ENCODE assay signal across 8 mouse cellular contexts in genomic region chr11:103411981-103412949, GRCm38 (mm10). TPM values are rescaled to one million over a fixed set of nuclear protein-coding genes. Genes with fewer than 3 reads are reported as not detected.
DNase-seq lines count a peak whose midpoint lies in the region; ATAC-seq and TF ChIP-seq lines count a peak whose summit lies in the region.

TSS of gene Plekhm1 (minus strand) at chr11:103412687.

- DNase-seq in A20 (ENCODE audit: low read depth, low spot score) = peak; percentile 98
- DNase-seq in heart, adult 9 months (ENCODE audit: low spot score in 2 of 2) = peak; percentile 94 to 96
- peak; percentile 79 to 91 for DNase-seq in monocyte, adult 2 months (ENCODE audit: low read depth in 1 of 2, low spot score in 2 of 2)
- peak; percentile 95 to 97 for DNase-seq in spleen, postnatal 36 days (ENCODE audit: low spot score in 2 of 2)

- H3K4me2 ChIP-seq in kidney, embryonic 14.5 days (replicated peaks; ENCODE audit: low read depth, low read length) = peak within 1 kb of the TSS; percentile 86
- H3K4me2 ChIP-seq in limb, embryonic 15.5 days = peak within 1 kb of the TSS; percentile 90

- H3K4me3 ChIP-seq in bone marrow macrophage, adult 2 months (ENCODE audit: insufficient read depth, low read length) = peak within 1 kb of the TSS; percentile 92
- H3K4me3 ChIP-seq in embryonic fibroblast, embryonic 13.5 days (ENCODE audit: insufficient read depth, low read length) = peak within 1 kb of the TSS; percentile 95
- H3K4me3 ChIP-seq in kidney, embryonic 14.5 days (ENCODE audit: low read length) = peak within 1 kb of the TSS; percentile 80
- H3K4me3 ChIP-seq in limb, embryonic 15.5 days = peak within 1 kb of the TSS; percentile 86

- no peaks in the 10 kb centered on the region for H3K36me3 ChIP-seq in kidney, embryonic 14.5 days (ENCODE audit: control insufficient read depth, insufficient read depth, low read length)
- no peaks in the 10 kb centered on the region for H3K36me3 ChIP-seq in limb, embryonic 15.5 days

- ATAC-seq in kidney, embryonic 14.5 days (ENCODE audit: low FRiP score, low TSS enrichment) = peak; percentile 98
- peak; percentile 93 for ATAC-seq in limb, embryonic 15.5 days (ENCODE audit: insufficient number of reproducible peaks, low FRiP score, low TSS enrichment, low read depth)

- H3K9me3 ChIP-seq in kidney, embryonic 14.5 days (ENCODE audit: control insufficient read depth, low read length) = no peaks in the 10 kb centered on the region
- no peaks in the 10 kb centered on the region for H3K9me3 ChIP-seq in limb, embryonic 15.5 days

- no peak; the same call in 1 of the 2 replicates for TF ChIP-seq POLR2A in bone marrow macrophage, adult 2 months (IDR thresholded peaks at IDR 0.05; ENCODE audit: borderline replicate concordance, low read depth, low read length)
- peak; percentile 72 for TF ChIP-seq POLR2A in embryonic fibroblast, embryonic 13.5 days (IDR thresholded peaks at IDR 0.05; ENCODE audit: low read depth, low read length)

- TF ChIP-seq CTCF in bone marrow macrophage, adult 2 months (IDR thresholded peaks at IDR 0.05; ENCODE audit: low read depth, low read length) = no peak
- TF ChIP-seq CTCF in embryonic fibroblast, embryonic 13.5 days (IDR thresholded peaks at IDR 0.05; ENCODE audit: borderline replicate concordance, insufficient read depth, low read length) = no peak

- H3K27ac ChIP-seq in bone marrow macrophage, adult 2 months (ENCODE audit: insufficient read depth, low read depth, low read length) = peak within 1 kb of the TSS; percentile 46
- no peak within 1 kb of the TSS for H3K27ac ChIP-seq in embryonic fibroblast, embryonic 13.5 days (ENCODE audit: insufficient read depth, low read length)
- peak within 1 kb of the TSS; percentile 14; the same call in 1 of the 2 replicates for H3K27ac ChIP-seq in kidney, embryonic 14.5 days (ENCODE audit: low read depth, low read length)
- H3K27ac ChIP-seq in limb, embryonic 15.5 days = peak within 1 kb of the TSS; percentile 39; the same call in 1 of the 2 replicates

- WGBS in kidney, embryonic 14.5 days = under 1% methylated on average over 67 of the region's 67 CpGs
- under 1% methylated on average over 64 of the region's 67 CpGs for WGBS in limb, embryonic 15.5 days

- H3K9ac ChIP-seq in kidney, embryonic 14.5 days (ENCODE audit: low read depth, low read length) = peak within 1 kb of the TSS; percentile 76
- H3K9ac ChIP-seq in limb, embryonic 15.5 days = peak within 1 kb of the TSS; percentile 71

- H3K27me3 ChIP-seq in kidney, embryonic 14.5 days (ENCODE audit: control insufficient read depth, insufficient read depth, low read length) = no peaks in the 10 kb centered on the region
- H3K27me3 ChIP-seq in limb, embryonic 15.5 days = no peaks in the 10 kb centered on the region

- peaks cover 25% of the 10 kb centered on the region for H3K4me1 ChIP-seq in bone marrow macrophage, adult 2 months (ENCODE audit: control insufficient read depth, insufficient read depth, low read length)
- peaks cover 2% of the 10 kb centered on the region; the same call in 1 of the 2 replicates for H3K4me1 ChIP-seq in embryonic fibroblast, embryonic 13.5 days (ENCODE audit: control insufficient read depth, insufficient read depth, low read length)
- H3K4me1 ChIP-seq in kidney, embryonic 14.5 days (ENCODE audit: control insufficient read depth, insufficient read depth, low read length) = peaks cover 13% of the 10 kb centered on the region; the same call in 1 of the 2 replicates
- peaks cover 21% of the 10 kb centered on the region for H3K4me1 ChIP-seq in limb, embryonic 15.5 days

RNA-seq across cellular contexts. Expression of gene Plekhm1, which starts in this region (rescaled TPM):
- 65.5 and 75.0 TPM in 2 replicates for polyA plus RNA-seq in bone marrow macrophage, adult 2 months (2012; ENCODE audit: insufficient read depth, insufficient read length, missing spikeins)
- 8.3 and 9.0 TPM in 2 replicates for polyA plus RNA-seq in embryonic fibroblast, embryonic 13.5 days (2011; ENCODE audit: insufficient read length, low read depth, missing spikeins)
- polyA plus RNA-seq in kidney, embryonic 14.5 days (2014; fragmentation: Nextera tagmentation; extraction: Ambion mirVana) = 5.0 and 8.9 TPM in 2 replicates
- polyA plus RNA-seq in limb, embryonic 15.5 days (2015; fragmentation: Nextera tagmentation; extraction: Ambion mirVana) = 8.4 and 8.6 TPM in 2 replicates
